ENCODE assay signal across 21 mouse cellular contexts in genomic region chr2:92770098-92770497, GRCm38 (mm10).
DNase-seq lines count a peak whose midpoint lies in the region; ATAC-seq and TF ChIP-seq lines count a peak whose summit lies in the region.
"Had no signal": no experiment of that assay in that cellular context is flagged by ENCODE, and none has a peak within 500 bp of the region (broad histone marks: within the 10 kb centered on the region; RNA-seq: fewer than 3 reads in every experiment).

No protein-coding gene starts in this region.

- H3K27me3 ChIP-seq in midbrain, embryonic 11.5 days (ENCODE audit: control insufficient read depth, insufficient read depth, low read length) = no peaks in the 10 kb centered on the region
- H3K27me3 ChIP-seq in midbrain, embryonic 14.5 days (ENCODE audit: control insufficient read depth, insufficient read depth, low read length) = no peaks in the 10 kb centered on the region
- H3K27me3 ChIP-seq in C2C12 (ENCODE audit: control insufficient read depth, insufficient read depth, insufficient read length) = no peaks in the 10 kb centered on the region
- H3K27me3 ChIP-seq: forebrain, embryonic 13.5 days; hindbrain, embryonic 13.5 days; intestine, embryonic 15.5 days had no signal

- intact Hi-C loops in left cerebral cortex, postnatal 14 days (cut with DNase I) = no loop called here

- no peak for TF ChIP-seq CTCF in C2C12 (IDR thresholded peaks at IDR 0.05; ENCODE audit: control insufficient read depth, insufficient read depth, insufficient read length)

- no peak overlapping the region for H3K4me2 ChIP-seq in midbrain, embryonic 11.5 days
- no peak overlapping the region for H3K4me2 ChIP-seq in midbrain, embryonic 14.5 days (ENCODE audit: low read length)
- H3K4me2 ChIP-seq: forebrain, embryonic 13.5 days; hindbrain, embryonic 13.5 days; intestine, embryonic 15.5 days had no signal

- H3K4me1 ChIP-seq in midbrain, embryonic 11.5 days (ENCODE audit: control insufficient read depth, insufficient read depth, low read length) = no peaks in the 10 kb centered on the region
- H3K4me1 ChIP-seq in midbrain, embryonic 14.5 days (ENCODE audit: control insufficient read depth, insufficient read depth, low read length) = no peaks in the 10 kb centered on the region
- H3K4me1 ChIP-seq: embryonic facial prominence, embryonic 10.5 days; forebrain, embryonic 13.5 days; hindbrain, embryonic 13.5 days; intestine, embryonic 15.5 days had no signal

- no peak overlapping the region for H3K4me3 ChIP-seq in midbrain, embryonic 11.5 days (ENCODE audit: low read depth, low read length)
- no peak overlapping the region for H3K4me3 ChIP-seq in midbrain, embryonic 14.5 days (replicated peaks; ENCODE audit: low read depth, low read length)
- H3K4me3 ChIP-seq in C2C12 (ENCODE audit: insufficient read depth, poor library complexity, severe bottlenecking) = no peak overlapping the region
- H3K4me3 ChIP-seq: embryonic facial prominence, embryonic 10.5 days; forebrain, embryonic 13.5 days; hindbrain, embryonic 13.5 days; intestine, embryonic 15.5 days had no signal

- H3K79me2 ChIP-seq in C2C12 (ENCODE audit: control insufficient read depth, insufficient read depth) = no peaks in the 10 kb centered on the region

- H3K27ac ChIP-seq in midbrain, embryonic 11.5 days (ENCODE audit: low read depth, low read length) = no peak overlapping the region
- H3K27ac ChIP-seq in midbrain, embryonic 14.5 days (replicated peaks; ENCODE audit: low read depth, low read length) = no peak overlapping the region
- H3K27ac ChIP-seq: embryonic facial prominence, embryonic 10.5 days; forebrain, embryonic 13.5 days; hindbrain, embryonic 13.5 days; hindbrain, postnatal 0 days; intestine, embryonic 15.5 days had no signal

- ATAC-seq in frontal cortex, adult (ENCODE audit: low TSS enrichment) = peak; percentile 45; the same call in 1 of the 2 replicates
- ATAC-seq in midbrain, embryonic 11.5 days (ENCODE audit: low FRiP score) = no peak
- no peak for ATAC-seq in midbrain, embryonic 14.5 days (ENCODE audit: low FRiP score, low TSS enrichment)
- ATAC-seq: forebrain, embryonic 13.5 days; forebrain, postnatal 0 days; hindbrain, postnatal 0 days; intestine, embryonic 15.5 days had no signal

- H3K36me3 ChIP-seq in midbrain, embryonic 11.5 days (ENCODE audit: control insufficient read depth, insufficient read depth, low read length) = no peaks in the 10 kb centered on the region
- no peaks in the 10 kb centered on the region for H3K36me3 ChIP-seq in midbrain, embryonic 14.5 days (ENCODE audit: control insufficient read depth, insufficient read depth, low read length)
- H3K36me3 ChIP-seq in C2C12 (ENCODE audit: control insufficient read depth, insufficient read depth) = peaks cover 7% of the 10 kb centered on the region
- H3K36me3 ChIP-seq: embryonic facial prominence, embryonic 10.5 days; G1E; hindbrain, embryonic 13.5 days; intestine, embryonic 15.5 days had no signal

- no peaks in the 10 kb centered on the region for H3K9me3 ChIP-seq in midbrain, embryonic 11.5 days (ENCODE audit: control insufficient read depth, low read length)
- H3K9me3 ChIP-seq in midbrain, embryonic 14.5 days (ENCODE audit: control insufficient read depth, low read length) = no peaks in the 10 kb centered on the region
- H3K9me3 ChIP-seq: embryonic facial prominence, embryonic 10.5 days; forebrain, embryonic 13.5 days; G1E; intestine, embryonic 15.5 days had no signal

- H3K9ac ChIP-seq in midbrain, embryonic 11.5 days (ENCODE audit: low read length) = no peak overlapping the region
- no peak overlapping the region for H3K9ac ChIP-seq in midbrain, embryonic 14.5 days (replicated peaks; ENCODE audit: low read length)
- H3K9ac ChIP-seq: forebrain, embryonic 13.5 days; forebrain, postnatal 0 days; hindbrain, embryonic 13.5 days; intestine, embryonic 15.5 days had no signal

- no peaks in the 10 kb centered on the region for H3K79me3 ChIP-seq in C2C12 (ENCODE audit: low read depth)

- no peak overlapping the region for H3ac ChIP-seq in C2C12 (ENCODE audit: control insufficient read depth, insufficient read length, low read depth)

- 81% methylated on average over 5 of the region's 5 CpGs for WGBS in midbrain, embryonic 11.5 days
- 88% methylated on average over 5 of the region's 5 CpGs for WGBS in midbrain, embryonic 14.5 days

- DNase-seq in frontal cortex, postnatal 14 days (ENCODE audit: low spot score in 2 of 2) = no peak
- DNase-seq in midbrain, embryonic 11.5 days (ENCODE audit: low spot score, missing footprints) = peak; percentile 2
- DNase-seq in midbrain, embryonic 14.5 days = no peak
- peak; percentile 1 for DNase-seq in induced T-regulatory cell, adult 2 months (ENCODE audit: low read depth)
- DNase-seq in embryo, embryonic 10 days (ENCODE audit: low spot score) = no peak
- DNase-seq in left cerebral cortex, postnatal 14 days (ENCODE audit: low spot score in 2 of 2) = no peak
- DNase-seq: adrenal gland, postnatal 10 days; cerebellum, adult 18-20 months; cerebellum, adult 9-11 months; cerebellum, postnatal 36 days; forebrain, postnatal 0 days; gastrocnemius, postnatal 14 days; heart, postnatal 10 days had no signal

TF ChIP-seq in C2C12, 6 proteins besides CTCF, POLR2A, EP300 and RAD21:
- TF ChIP-seq MAX (IDR thresholded peaks at IDR 0.05) (peak; percentile 70), MYOG (IDR thresholded peaks at IDR 0.05; ENCODE audit: control insufficient read depth, extremely low read depth, insufficient read length) (no peak), FOSL1 (IDR thresholded peaks at IDR 0.05; ENCODE audit: insufficient read depth, low read length, poor library complexity, severe bottlenecking) (peak; percentile 47)

Comparison
In these comparisons a context has a peak if more than half of its experiments do, and no peak if none do; other contexts are left out.
1. DNase-seq: peak in midbrain, embryonic 11.5 days (single experiment) and induced T-regulatory cell, adult 2 months (single experiment); none in frontal cortex, postnatal 14 days (0 of 2), midbrain, embryonic 14.5 days (single experiment), embryo, embryonic 10 days (single experiment) and left cerebral cortex, postnatal 14 days (0 of 2).